Mouse (Mus musculus) MEL (cell line): ENCODE measurements around the gene Emx2.

Source experiments
- CTCF ChIP-seq, 3 experiments: IDR thresholded peaks in 2 of 3; conservative IDR thresholded peaks in 1 of 3; 2 replicates each; pipeline ENCODE4 v1.5.1; 2011 to 2012; ENCODE audit warnings: low read length in 3 of 3, low read depth in 2 of 3, mild to moderate bottlenecking in 2 of 3, improper control_type of control experiment in 1 of 3, inconsistent platforms in 1 of 3, mixed read lengths in 1 of 3, moderate library complexity in 1 of 3; ENCODE audit not compliant: control insufficient read depth in 1 of 3, insufficient read depth in 1 of 3, poor library complexity in 1 of 3, severe bottlenecking in 1 of 3
- ETS1 ChIP-seq: IDR thresholded peaks from 2 replicates; pipeline ENCODE4 v1.6.1; 2012; ENCODE audit warnings: low read depth, mild to moderate bottlenecking, inconsistent platforms, low read length, improper control_type of control experiment, moderate library complexity
- HCFC1 ChIP-seq: IDR thresholded peaks from 2 replicates; pipeline ENCODE4 v1.6.1; 2012; ENCODE audit warnings: low read depth, mild to moderate bottlenecking, inconsistent platforms, low read length, improper control_type of control experiment, moderate library complexity
- MAX ChIP-seq: IDR thresholded peaks from 2 replicates; pipeline ENCODE4 v1.6.1; 2011; ENCODE audit warnings: low read length, improper control_type of control experiment
- POLR2A ChIP-seq, 2 experiments: IDR thresholded peaks; 2 replicates each; pipeline ENCODE4 v1.6.1; 2011 to 2012; ENCODE audit warnings: low read length in 2 of 2, mild to moderate bottlenecking in 2 of 2, control low read depth in 1 of 2, improper control_type of control experiment in 1 of 2, low read depth in 1 of 2, moderate library complexity in 1 of 2; ENCODE audit not compliant: control insufficient read depth in 1 of 2, insufficient read depth in 1 of 2, poor library complexity in 1 of 2
- ZC3H11A ChIP-seq: IDR thresholded peaks from 2 replicates; pipeline ENCODE4 v1.6.1; 2012; ENCODE audit warnings: low read depth, mild to moderate bottlenecking, inconsistent platforms, low read length, improper control_type of control experiment
- ZMIZ1 ChIP-seq: IDR thresholded peaks from 2 replicates; pipeline ENCODE4 v1.6.1; 2012; ENCODE audit warnings: low read depth, mild to moderate bottlenecking, inconsistent platforms, low read length, improper control_type of control experiment, moderate library complexity

- TF ChIP-seq HCFC1 (no peak), MAX (no peak), CTCF (IDR thresholded peaks at IDR 0.05 in 2 of 3, conservative IDR thresholded peaks at IDR 0.05 in 1 of 3; ENCODE audit: control insufficient read depth in 1 of 3, insufficient read depth in 1 of 3, low read depth in 2 of 3, low read length in 3 of 3, poor library complexity in 1 of 3, severe bottlenecking in 1 of 3) (no peak), POLR2A (IDR thresholded peaks at IDR 0.05; ENCODE audit: control insufficient read depth in 1 of 2, insufficient read depth in 1 of 2, low read depth in 1 of 2, low read length in 2 of 2, poor library complexity in 1 of 2) (no peak), ETS1 (no peak), ZMIZ1 (no peak), ZC3H11A (no peak)
Measured at GRCm38 (mm10) chr19:59432286-59432685, 25.9 kb upstream of the Emx2 start.
